Mouse (Mus musculus) right cerebral cortex, adult 2 months (tissue): ENCODE data around the gene Ip6k3.
A peak's percentile ranks its signal among the peaks of the same experiment; 100 is the strongest.

Experiments used
- DNase-seq, 2 experiments: peaks; one replicate each; pipeline ENCODE4 v3.0.0; 2021 to 2022; ENCODE audit warnings: low spot score in 2 of 2

Ip6k3 gene

GRCm38 (mm10) chr17:27182401-27182800 is 14.8 kb upstream of the Ip6k3 start:
- DNase-seq, result no peak

GRCm38 (mm10) chr17:27181666-27182065 is 14.1 kb upstream of the Ip6k3 start:
- DNase-seq, result no peak

GRCm38 (mm10) chr17:27179681-27180280 is 12.2 kb upstream of the Ip6k3 start:
- no peak for DNase-seq

GRCm38 (mm10) chr17:27178427-27179177 is 11.0 kb upstream of the Ip6k3 start:
- DNase-seq, result no peak

GRCm38 (mm10) chr17:27178019-27178418 is 10.4 kb upstream of the Ip6k3 start:
- DNase-seq, result no peak

GRCm38 (mm10) chr17:27176754-27177153 is 9.2 kb upstream of the Ip6k3 start:
- no peak for DNase-seq

GRCm38 (mm10) chr17:27176287-27176686 is 8.7 kb upstream of the Ip6k3 start:
- no peak for DNase-seq

GRCm38 (mm10) chr17:27175196-27175874 is 7.7 kb upstream of the Ip6k3 start:
- DNase-seq, result no peak

- DNase-seq, result no peak
These were observed 6.1 kb upstream of the Ip6k3 start for GRCm38 (mm10) chr17:27173715-27174114.

- DNase-seq, result no peak
These were observed 4.9 kb upstream of the Ip6k3 start for GRCm38 (mm10) chr17:27172459-27172858.

- DNase-seq, result no peak
These were observed 3.5 kb upstream of the Ip6k3 start for GRCm38 (mm10) chr17:27171121-27171520.

- no peak for DNase-seq
These were observed 2.5 kb upstream of the Ip6k3 start for GRCm38 (mm10) chr17:27169952-27170695.

GRCm38 (mm10) chr17:27168569-27168968 is 974 bp upstream of the Ip6k3 start:
- no peak for DNase-seq

GRCm38 (mm10) chr17:27166901-27167300 is 694 bp downstream of the Ip6k3 start:
- DNase-seq, result no peak

- peak; percentile 75 to 76 for DNase-seq
These were observed 2.4 kb downstream of the Ip6k3 start for GRCm38 (mm10) chr17:27165054-27165773.

- no peak for DNase-seq
These were observed 6.7 kb downstream of the Ip6k3 start for GRCm38 (mm10) chr17:27160905-27161304.

- DNase-seq, result no peak
These were observed 8.4 kb downstream of the Ip6k3 start for GRCm38 (mm10) chr17:27159169-27159568.

- DNase-seq, result no peak
These were observed 9.2 kb downstream of the Ip6k3 start for GRCm38 (mm10) chr17:27158439-27158838.

GRCm38 (mm10) chr17:27155752-27156151 is 11.8 kb downstream of the Ip6k3 start:
- DNase-seq, result no peak

- no peak for DNase-seq
These were observed 12.7 kb downstream of the Ip6k3 start for GRCm38 (mm10) chr17:27154881-27155280.

GRCm38 (mm10) chr17:27154256-27154655 is 13.3 kb downstream of the Ip6k3 start:
- DNase-seq, result no peak
